Mouse (Mus musculus): ENCODE results near the gene Atxn1. TPM values are rescaled to one million over a fixed set of nuclear protein-coding genes. Genes with fewer than 3 reads are reported as not detected.

The Atxn1 gene
- total RNA-seq, 4 experiments from 2014 or later = 123 to 159 (median 132) TPM

DNA sequence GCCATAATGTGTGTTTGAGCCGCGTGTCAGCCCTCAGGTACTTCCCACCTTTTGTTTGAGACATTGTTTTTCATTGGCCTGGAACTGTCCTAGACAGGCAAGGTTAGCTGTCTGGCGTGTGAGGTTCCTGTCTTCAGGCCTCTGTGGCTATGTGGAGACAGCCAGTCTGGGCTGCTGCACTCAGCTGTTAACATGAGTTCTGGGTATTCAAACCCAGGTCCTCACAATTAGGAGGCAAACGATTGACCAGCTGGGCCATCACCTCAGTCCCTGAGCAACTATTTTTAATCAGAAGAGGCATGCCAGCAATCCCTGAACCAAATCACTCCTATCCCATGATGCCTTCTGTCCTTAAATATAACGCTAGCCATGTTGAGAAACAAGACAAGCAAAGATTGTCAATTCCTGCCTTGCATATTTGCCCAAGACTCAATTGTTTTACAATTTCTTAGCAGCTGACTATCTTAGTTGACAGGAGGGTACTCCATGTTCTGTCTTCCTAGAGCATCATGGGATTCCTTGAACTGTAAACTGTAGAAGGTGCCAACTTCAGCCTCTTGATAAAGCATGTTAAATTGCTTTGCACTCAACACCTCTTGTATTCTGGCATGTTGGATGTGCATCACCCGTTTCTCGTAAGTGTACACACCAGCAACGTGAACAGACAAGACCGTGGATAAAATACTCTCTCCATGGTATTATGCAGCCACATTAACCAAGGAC is 428.9 kb downstream of the Atxn1 start:
- DNase-seq (ENCODE audit: low spot score in 2 of 2) = no peak

GRCm38 (mm10) chr13:45530754-45531153 is 434.1 kb downstream of the Atxn1 start:
- DNase-seq (ENCODE audit: low spot score in 2 of 2) = peak in 1 of 2 experiments; percentile 56

- no peak for DNase-seq (ENCODE audit: low spot score in 2 of 2)
Measured at GRCm38 (mm10) chr13:45528787-45529186, 436.0 kb downstream of the Atxn1 start.

DNA sequence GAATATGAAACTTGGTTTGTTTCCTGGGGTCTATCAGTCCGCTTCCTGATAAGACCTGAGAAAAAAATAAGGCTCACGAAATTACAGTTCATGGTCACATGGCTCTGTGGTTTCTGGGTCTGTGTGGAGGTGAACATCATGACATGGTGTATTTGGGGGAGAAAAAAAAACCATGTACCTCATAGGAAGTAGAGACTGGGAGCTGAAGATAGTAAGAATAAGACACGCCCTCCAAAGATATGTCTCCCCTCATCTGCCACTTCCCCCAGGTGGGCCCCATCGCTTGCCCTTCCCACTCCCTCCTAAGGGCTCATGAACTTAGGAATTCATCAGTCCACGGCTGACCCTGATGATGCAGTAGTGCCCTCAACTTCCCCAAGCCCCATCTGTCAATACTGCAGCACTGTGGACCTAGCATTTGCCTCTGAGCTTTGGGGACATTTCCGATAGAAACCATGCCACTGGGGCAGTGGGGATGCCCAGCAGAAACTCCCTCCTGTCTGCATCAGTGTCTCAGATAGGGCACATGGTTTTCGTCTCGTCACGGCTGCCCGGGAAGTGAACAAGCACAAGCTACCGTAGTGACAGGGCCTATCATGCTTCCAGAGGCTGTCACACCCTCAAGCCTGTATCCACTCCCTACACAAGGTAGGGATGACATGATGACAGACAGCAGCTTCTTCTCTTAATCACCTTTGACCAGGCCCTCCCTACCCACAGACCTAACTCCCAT is 437.4 kb downstream of the Atxn1 start:
- no peak for DNase-seq (ENCODE audit: low spot score in 2 of 2)

DNA sequence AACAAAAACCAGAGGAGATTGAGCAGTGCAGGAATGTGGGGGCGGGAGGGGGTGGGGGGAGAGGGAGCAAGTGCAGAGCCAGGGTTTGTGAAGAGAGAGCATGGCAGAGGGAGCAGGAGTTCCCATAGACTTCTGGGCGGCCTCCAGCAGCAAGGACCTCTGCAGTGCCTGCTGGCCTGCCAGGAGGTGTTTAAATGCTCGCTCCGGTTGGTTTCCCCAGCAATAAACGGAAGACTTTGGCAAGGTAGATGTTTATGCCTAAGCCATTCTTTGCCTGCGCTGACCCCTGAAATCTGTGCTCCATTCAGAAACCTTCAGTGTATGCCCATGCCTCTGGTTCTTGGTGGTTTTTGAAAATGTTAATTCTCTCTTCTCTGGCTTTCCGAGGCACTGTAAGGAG is 438.6 kb downstream of the Atxn1 start:
- peak in 1 of 2 experiments; percentile 35 for DNase-seq (ENCODE audit: low spot score in 2 of 2)

- DNase-seq (ENCODE audit: low spot score in 2 of 2) = no peak
Measured at GRCm38 (mm10) chr13:45524791-45525435, 439.9 kb downstream of the Atxn1 start.

GRCm38 (mm10) chr13:45524305-45524704 is 440.5 kb downstream of the Atxn1 start:
- DNase-seq (ENCODE audit: low spot score in 2 of 2) = no peak

DNA sequence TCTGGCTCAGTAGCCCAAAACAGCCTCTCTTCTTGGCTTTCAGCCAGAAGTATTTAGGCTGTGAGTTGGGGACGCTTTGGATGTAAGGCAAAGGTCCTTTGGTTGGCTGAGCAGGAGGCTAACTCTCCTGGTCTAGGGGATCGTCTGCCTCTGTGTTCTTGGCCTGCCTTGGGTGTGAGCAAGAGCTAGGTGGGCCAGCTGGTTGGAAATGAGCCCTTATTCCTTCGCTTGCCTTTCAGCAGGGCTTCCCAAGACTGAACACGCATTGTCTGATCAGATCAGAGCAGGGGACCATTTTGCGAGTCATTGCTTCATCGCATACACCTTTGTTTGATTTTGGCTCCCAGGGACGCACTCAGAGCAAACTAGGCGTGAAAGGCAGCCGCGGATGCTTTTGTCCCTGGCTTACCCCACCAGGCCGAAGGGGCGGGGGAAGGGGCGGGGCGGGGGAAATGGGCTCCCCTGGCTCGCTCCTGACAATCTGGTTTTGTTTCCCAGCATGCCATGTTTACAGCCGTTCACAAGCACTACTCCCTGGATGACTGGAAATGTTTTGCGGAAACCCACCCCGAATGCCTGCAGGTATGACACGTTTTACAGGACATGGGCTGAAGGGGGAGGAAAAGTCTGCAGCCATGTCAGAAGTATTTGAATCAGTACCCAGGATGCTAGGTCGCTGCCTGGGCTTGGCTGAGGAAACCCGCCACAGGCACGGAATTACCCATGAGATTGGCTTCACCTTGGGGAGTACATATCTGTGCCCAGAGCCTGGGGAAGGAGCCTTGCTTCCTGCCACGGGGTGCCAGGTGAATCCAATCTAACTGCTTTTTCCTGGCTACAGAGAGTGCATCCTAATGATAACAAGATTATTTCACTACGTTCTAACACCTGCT is 448.1 kb downstream of the Atxn1 start:
- DNase-seq (ENCODE audit: low spot score in 2 of 2) = no peak

DNA sequence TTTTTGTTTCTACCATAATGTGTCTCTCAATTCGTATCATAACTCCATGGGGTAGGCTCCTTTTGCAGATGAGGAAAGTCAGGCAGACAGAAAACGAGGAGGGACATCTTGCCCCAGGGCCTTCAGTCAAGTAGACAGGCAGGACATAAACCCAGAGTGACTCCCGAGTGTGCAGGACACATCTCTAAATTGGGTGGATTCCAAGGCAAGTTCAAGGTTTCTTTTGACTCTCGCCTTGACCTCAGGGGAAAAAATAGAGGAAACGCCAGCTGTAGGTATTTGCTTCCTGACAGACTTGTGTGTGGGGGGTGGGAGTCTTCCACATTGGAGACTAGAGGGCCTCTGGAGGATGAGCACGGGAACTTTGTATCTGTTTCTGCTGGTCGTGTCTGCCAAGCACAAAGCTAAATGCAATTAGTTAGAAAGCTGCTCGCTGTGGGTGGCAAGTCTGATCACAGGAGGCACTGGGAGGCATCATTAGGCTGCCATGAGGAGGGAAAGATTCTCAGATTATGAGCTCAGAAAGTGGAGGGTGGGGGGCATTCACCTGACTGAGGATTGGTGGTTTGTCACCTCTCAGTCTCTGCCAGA is 449.9 kb downstream of the Atxn1 start:
- DNase-seq (ENCODE audit: low spot score in 2 of 2) = no peak

DNA sequence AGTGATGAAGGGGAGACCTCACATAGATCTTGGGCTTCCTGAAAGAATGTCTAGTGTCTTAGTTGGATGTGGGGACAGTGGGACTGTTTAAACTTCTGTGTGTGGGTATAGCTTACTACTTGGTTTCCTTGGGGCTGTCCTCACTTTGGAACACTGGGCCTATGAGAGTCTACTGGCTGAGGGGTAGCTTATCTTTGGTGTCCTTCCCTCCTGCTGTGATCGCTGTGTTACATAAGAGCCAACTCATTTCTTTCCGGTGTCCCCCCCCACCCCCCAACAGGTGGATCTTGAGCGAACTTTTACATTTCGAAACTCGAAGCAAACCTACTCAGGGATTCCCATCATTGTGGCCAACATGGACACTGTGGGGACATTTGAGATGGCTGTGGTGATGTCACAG is 450.7 kb downstream of the Atxn1 start:
- DNase-seq (ENCODE audit: low spot score in 2 of 2) = no peak

- DNase-seq (ENCODE audit: low spot score in 2 of 2) = no peak
Measured at GRCm38 (mm10) chr13:45513009-45513984, 451.5 kb downstream of the Atxn1 start.

DNA sequence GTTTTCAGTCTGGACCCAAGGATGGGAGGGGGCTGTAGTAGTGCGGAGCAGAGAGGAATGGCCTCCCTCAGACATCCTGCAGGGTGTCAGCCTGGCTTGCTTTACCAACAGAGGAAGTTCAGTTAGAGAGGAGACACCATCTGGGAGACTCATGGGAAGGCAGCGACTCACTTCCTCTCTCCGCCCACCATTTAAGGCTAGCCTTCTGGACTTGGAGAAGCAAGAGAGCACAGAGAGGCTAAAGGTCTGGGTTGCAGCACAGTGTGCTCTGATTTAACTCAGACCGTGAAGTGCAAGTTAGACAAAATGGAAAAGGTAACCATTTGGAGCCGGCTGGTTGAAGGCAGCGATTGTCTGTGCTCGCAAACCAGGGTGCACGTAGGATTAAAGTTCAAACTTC is 452.3 kb downstream of the Atxn1 start:
- no peak for DNase-seq (ENCODE audit: low spot score in 2 of 2)

DNA sequence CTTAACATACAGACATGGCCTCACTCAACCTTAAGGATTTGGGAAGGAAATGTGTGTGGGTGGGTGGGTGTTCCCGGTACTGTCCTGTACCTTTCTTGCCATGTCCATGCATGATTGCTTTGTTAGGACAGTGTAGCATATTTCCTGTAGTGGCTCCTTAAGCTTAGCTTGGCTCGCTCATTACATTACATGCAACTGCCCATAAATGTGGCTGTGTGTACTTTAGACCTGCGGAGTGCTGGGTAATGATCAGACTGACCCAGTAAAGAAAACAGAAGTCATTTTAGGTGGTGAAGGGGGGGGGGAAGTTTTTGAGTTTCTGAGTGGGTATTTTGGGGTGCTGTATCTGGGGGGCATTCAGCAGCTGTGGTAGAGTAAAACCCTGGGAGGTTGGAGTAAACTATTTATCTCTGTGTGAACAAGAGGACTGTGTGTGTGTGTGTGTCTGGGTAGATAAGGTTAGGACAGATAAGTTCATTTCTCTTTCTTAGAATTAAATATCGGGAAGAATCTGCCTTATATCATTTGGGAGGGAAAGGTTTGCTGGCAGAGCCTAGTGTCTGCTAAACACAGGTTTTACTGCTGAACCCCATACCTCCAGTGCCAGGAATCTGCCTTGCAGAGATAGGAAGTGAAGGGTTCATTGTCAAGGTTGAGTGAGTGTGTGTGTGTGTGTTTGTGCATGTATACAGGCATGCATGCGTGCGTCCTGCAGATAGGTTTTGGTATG is 452.9 kb downstream of the Atxn1 start:
- DNase-seq (ENCODE audit: low spot score in 2 of 2) = no peak

DNA sequence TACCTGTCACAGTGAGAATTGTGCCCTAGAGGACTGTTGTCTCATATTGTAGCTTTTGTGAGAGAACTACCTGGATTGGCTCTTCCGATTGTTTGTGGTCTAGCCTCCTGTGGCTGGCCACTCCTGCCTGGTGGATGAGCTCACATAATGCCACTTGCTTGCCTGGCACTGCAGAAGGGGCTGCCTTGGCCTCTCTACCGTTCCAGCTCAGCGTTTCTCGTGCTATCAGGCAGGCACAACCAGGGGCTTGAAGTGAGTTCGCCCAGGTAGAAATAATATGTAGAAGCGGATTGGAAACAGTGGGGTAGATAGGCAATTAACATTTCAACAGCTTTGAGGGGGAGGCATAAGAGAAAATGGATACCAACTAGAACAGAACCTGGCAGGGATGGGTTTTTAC is 455.4 kb downstream of the Atxn1 start:
- no peak for DNase-seq (ENCODE audit: low spot score in 2 of 2)

GRCm38 (mm10) chr13:45508495-45508894 is 456.3 kb downstream of the Atxn1 start:
- peak; percentile 73 to 74 for DNase-seq (ENCODE audit: low spot score in 2 of 2)

GRCm38 (mm10) chr13:45507274-45508229 is 457.3 kb downstream of the Atxn1 start, which contains the start of gene Gmpr:
TSS of gene Gmpr (plus strand) at chr13:45507444.
- DNase-seq (ENCODE audit: low spot score in 2 of 2) = peak; percentile 77 to 83

DNA sequence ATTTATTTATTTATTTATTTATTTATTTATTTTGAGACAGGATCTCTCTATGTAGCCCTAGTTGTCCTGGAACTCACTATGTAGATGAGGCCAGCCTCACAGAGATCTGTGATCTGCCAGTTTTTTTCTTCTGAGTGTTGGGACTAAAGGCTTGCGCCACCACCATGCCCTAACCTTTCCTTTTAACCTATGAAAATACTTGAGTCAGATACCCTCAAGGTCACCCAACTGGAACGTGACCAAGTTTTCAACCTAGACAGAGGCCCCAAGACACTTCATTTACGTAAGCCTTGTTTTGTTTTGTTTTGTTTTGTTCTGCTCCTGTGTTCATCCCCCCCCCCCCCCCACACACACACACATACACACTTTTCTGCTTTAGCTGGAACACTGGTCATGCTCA is 459.3 kb downstream of the Atxn1 start:
- no peak for DNase-seq (ENCODE audit: low spot score in 2 of 2)

- no peak for DNase-seq (ENCODE audit: low spot score in 2 of 2)
Measured at GRCm38 (mm10) chr13:45502791-45503190, 462.0 kb downstream of the Atxn1 start.

Data from layer of hippocampus, adult 8-10 months (tissue).